Mouse (Mus musculus) adrenal gland, postnatal 36 days (tissue): ENCODE data around the gene Glt1d1. TPM values are rescaled to one million over a fixed set of nuclear protein-coding genes. Genes with fewer than 3 reads are reported as not detected.

Experiments used
- DNase-seq, 2 experiments: peaks; one replicate each; pipeline ENCODE4 v3.0.0; 2021; ENCODE audit warnings: mixed read lengths in 1 of 2
- long read RNA-seq, 2 experiments: library from polyadenylated mRNA; stranded (forward); transcript quantifications; one replicate each; pipeline ENCODE4 v2.0.0; 2021; ENCODE audit warnings: borderline sequencing depth in 2 of 2
- total RNA-seq, 2 experiments: library from RNA; stranded (reverse); gene quantifications; 2 replicates each; pipeline ENCODE4 v1.2.3; 2021

Gene Glt1d1
- under 1 TPM; 0.16 to 0.66 TPM for total RNA-seq
- long read RNA-seq, experiment 1, result 0 reads
- long read RNA-seq, experiment 2, result 0 reads

- DNase-seq, result no peak
Measured at GRCm38 (mm10) chr5:127632167-127633145, at the start of gene Glt1d1, which contains the start of gene Slc15a4. TSS of gene Glt1d1 (plus strand) at chr5:127632262. TSS of gene Slc15a4 (minus strand) at chr5:127632897.

DNA sequence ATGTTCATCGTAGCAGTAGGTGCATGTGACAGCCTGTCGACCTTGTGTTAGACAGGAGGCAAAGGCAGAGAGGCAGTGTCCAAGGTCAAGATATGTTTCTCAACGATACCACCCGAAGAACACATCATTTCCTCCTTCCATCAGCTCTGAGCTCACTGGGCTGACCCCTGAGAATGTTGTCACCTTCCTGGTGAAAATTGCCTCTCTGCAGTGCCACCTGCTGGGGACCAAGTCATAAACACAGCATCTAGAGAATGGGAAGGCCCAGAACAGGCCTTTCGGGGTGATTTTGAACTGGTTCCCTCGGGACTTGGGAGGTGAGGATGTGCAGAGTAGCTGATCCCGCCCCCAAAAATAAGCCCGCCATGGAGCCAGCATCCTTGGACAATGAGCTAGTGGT lies 48.4 kb upstream of the Glt1d1 start:
- DNase-seq, result no peak

GRCm38 (mm10) chr5:127587854-127588253 lies 44.2 kb upstream of the Glt1d1 start:
- DNase-seq, result no peak

DNA sequence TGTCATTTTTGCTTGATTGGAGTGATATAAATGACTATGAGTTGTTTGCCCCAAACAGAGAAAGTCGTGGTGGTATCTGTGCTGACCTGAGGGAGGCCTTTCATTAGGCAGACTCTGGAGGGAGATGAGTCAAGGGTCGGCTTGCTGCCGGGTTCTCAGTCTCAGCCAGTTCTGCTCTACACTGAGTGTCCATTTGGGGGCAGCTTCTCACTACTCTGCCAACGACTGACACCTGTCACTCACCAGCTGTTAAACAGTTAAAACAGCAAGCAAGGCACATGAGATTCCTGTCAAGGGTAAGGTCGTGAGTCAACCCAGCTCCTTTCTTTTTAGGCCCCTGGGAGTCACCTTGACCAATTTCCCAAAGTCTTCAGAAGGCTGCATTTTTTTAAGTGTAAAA lies 39.7 kb upstream of the Glt1d1 start:
- DNase-seq, result no peak

DNA sequence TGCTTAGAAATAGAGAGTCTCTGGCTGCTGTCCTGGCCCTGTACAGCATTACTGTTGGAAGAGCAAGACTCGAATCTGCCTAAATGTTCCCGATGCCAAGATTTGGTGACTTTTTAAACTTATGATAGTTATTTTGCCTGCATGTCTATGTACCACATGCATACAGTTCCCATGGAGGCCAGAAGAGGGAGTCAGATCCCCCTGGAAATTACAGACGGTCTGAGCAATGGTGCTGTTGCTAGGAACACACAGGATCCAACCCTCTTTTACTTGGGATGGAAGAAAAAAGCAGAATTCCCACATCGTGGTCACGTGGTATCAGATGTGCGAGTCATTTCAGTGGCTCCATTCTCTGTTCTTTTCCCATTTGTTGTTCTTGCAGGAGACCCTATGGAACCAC lies 39.2 kb upstream of the Glt1d1 start:
- DNase-seq, result peak; percentile 29 to 34

DNA sequence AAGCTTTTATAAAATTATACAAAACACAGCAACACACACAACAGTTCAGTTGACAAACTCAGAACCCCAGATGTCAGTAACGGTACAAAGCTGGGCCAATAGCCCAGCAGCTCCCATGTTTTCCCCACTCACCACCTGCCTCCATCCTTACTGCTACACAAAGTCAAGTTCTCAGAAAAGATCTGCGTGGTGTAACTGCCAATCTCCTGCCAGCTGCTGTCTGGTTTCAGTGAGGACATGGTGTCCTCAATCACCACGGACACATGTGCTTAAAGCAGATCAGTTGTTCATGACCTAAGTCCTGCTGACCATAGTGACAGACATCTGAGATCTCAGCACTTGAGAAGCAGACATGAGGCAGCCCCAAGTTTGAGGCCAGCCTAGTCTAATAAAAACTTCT lies 36.4 kb upstream of the Glt1d1 start:
- no peak for DNase-seq

DNA sequence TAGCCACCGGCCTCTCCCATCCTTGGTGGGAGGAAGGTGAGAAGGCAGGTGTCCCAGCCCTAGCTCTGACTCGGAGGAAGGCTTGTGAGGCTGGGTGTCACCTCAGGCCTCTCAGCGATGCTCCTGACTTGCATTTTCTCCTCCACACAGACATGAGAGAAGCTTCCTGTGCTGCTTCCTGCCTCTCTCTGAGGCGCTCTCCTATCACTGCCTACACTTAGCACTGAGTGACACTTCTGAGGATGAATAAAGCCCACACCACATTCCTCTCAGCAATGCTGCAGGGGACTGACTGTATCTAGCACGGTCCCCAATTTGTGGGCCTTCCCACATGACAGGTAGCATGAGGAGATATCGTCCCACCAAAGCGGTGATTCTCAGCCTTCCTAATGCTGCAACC lies 35.2 kb upstream of the Glt1d1 start:
- no peak for DNase-seq

- DNase-seq, result no peak
Measured at GRCm38 (mm10) chr5:127602996-127603395, 29.1 kb upstream of the Glt1d1 start.

- no peak for DNase-seq
Measured at GRCm38 (mm10) chr5:127607507-127607906, 24.6 kb upstream of the Glt1d1 start.

- DNase-seq, result no peak
Measured at GRCm38 (mm10) chr5:127609191-127609714, 22.8 kb upstream of the Glt1d1 start.

DNA sequence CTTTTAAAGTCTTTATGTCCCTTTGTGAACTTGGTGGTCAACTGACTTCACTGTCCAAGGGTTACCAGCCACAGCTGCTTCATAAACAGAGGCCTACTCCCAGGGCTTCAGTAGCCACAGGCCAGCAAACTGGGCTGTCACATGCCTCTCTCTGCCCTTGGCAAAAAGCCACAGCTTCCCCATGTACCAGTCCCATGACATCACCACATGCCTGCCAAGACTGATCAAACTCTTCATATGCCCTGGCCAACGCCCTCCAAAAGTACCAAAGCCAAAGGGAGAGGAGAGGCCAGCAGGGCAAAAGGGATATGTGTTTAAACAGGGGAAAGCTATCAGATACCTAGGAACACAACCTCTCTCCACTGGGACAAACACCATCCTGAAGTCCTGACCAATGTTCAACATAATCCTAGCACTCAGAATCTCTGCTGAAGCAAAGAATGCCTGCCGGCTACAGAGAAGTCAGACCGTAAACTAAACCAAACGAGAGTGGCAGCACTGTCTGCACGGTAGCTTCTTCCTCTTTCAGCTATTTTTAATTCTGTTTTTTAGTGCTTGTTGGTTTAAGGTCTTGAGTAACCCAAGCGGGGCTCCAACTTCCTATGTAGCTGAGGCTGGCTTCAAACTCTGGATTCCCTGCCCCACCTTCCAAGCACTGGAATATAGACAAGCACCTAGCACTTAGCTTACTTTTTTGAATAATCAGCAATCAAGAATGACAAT lies 21.1 kb upstream of the Glt1d1 start:
- DNase-seq, result peak; percentile 56 to 65

GRCm38 (mm10) chr5:127611881-127612280 lies 20.2 kb upstream of the Glt1d1 start:
- no peak for DNase-seq

- DNase-seq, result no peak
Measured at GRCm38 (mm10) chr5:127612397-127612796, 19.7 kb upstream of the Glt1d1 start.

DNA sequence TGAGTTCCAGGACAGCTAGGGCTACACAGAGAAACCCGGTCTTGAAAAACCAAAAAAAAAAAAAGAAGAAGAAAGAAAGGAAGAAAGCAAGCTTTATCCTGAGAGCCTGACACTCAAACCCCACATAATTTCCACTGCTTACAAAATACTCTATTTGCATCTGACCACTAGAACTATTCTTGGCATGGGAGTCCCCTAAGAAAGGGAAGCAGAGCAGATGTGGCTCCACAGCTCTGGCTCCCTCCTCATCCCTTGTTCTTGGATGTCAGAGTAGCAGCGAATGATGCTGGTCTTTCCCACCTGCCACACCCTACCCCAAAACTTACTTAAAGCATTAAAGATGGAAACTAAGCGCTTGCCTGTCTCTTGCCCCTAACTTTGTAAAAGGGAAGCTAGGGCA lies 16.6 kb upstream of the Glt1d1 start:
- DNase-seq, result no peak

GRCm38 (mm10) chr5:127616151-127616550 lies 15.9 kb upstream of the Glt1d1 start:
- DNase-seq, result no peak

DNA sequence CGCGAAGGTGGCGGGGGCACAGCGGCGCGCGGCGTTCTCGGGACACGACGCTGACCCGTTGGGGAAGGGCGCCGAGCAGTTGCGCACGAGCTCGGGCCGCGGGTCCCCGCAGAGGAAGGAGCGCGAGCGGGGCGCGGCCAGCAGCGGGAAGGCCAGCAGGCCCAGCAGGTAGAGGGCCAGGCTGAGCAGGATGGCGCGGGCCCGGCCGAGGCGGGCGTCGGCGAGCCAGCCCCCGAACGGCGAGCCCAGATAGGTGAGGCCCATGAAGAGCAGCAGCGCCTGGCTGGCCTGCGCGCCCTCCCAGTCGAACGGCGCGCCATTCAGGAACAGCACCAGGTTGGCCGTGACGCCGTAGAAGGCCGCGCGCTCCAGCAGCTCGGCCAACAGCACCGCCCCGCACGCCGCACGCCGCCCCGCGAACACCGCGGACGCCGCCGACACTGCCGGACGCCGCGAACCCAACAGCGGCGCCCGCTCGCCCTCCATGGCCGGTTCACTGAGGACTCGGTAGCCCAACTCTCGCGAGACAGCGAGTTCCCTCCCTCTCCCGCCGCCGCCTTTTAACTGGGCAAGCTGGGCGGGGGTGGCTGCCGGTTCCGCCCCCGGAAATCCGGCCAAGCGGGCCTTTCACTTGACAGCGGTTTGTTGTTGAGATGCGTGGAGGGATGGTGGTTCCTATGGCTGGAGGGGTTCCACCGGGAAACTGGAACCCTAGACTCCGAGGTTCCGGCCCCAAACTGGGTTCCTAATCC lies 15.0 kb upstream of the Glt1d1 start:
- DNase-seq, result peak; percentile 99

DNA sequence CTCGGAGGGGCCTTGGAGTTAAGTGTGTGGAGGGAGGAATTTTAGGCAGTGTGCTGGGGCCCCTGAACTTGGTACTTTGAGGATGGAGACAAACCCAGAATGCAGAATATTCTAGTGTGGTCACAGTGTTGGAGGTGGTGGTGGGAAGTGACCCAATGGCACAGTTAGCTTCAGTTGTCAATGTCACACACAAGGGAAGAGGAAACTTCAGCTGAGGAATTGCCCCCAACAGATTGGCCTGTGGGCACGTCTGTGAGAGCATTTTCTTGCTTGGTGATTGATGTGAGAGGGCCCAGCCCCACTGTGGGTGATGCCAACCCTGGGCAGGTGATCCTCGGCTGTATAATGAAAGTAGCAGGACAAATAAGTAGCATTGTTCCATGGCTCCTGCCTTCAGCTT lies 13.2 kb upstream of the Glt1d1 start:
- no peak for DNase-seq

DNA sequence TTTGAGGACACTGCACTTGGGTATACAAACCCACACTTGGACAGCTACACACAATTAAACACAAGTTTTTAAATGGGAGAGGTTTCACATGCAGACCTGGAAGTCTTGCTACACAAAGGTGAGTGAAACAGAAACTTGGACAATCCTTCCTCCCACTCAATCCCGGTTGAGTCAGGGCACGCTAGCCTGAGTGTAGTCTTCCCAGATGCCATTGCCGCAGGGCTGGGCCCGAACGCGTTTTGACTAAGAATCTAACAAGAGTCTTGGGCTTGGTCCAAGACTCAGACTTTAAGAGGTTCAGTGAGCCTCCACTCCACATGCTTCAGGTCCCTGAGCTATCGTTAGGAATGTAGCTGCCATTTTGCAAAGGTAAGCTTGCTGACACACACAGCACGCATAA lies 11.7 kb upstream of the Glt1d1 start:
- DNase-seq, result no peak

DNA sequence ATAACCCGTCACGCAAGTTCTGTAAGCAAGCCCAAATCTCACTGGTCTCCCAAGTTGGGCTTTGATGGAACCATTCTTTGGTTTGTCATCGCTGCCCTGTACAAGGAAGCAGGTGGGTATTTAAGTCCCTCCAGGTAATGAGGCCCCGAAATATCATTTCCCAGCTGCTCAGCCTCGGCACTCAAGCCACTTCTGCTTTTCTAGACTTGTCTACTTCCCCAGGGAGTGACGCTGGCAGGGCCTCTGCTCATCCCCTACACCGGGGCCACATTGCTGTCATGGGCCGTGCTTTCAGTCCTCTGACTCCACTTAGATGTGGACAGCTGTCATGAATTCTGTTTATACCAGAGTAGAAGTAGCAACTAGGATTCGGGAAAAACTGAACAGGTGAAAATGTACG lies 11.0 kb upstream of the Glt1d1 start:
- DNase-seq, result no peak

- no peak for DNase-seq
Measured at GRCm38 (mm10) chr5:127624427-127625213, 7.4 kb upstream of the Glt1d1 start.

DNA sequence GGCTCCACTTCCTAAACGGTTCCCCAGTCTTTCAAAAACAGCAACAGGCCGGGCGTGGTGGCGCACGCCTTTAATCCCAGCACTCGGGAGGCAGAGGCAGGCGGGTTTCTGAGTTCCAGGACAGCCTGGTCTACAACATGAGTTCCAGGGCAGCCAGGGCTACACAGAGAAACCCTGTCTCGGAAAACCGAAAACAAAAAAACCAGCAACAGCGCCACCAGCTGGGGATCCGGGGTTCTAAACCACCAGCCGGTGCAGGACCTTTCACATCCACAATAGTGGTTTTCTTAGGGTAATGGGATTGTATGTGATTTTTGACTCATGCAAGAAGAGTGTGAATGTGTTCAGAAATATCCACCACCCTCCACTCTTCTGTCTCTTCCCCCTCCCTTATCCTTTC lies 4.8 kb upstream of the Glt1d1 start:
- DNase-seq, result no peak
